Mouse (Mus musculus) embryo, embryonic 11.5 days (tissue): ENCODE results near the gene 4930503E14Rik.
"Not testable (repeated sequence)": the region's sequence is repeated elsewhere in the genome, so short reads cannot be mapped to it uniquely, and the experiment has no call there.

Source experiments
- DNase-seq: peaks from one replicate; pipeline ENCODE4 v3.0.0-alpha.2; 2012; ENCODE audit warnings: low read depth, low spot score

4930503E14Rik gene

DNA sequence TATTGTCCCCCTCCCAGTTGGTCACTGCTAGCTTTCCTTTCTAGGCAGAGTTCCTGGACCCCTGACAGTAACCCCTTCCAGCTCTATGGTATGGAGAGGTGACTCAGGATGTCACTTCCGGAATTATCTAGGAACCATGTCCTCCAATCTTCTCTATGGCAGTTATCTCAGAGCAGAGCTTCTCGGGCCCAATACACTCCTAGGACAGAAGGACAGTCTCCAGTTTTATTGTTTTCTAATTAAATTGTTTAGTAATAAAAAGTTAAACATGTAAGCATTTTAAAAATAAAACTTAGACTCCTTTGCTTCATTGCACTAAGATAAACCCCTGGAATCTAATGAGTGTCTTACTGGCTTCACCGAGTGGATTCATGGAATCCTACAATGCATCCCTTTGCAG lies at the start of gene 4930503E14Rik:
4930503E14Rik (minus strand) TSS at position 101 of the 400 bp plus-strand sequence.
- not testable (repeated sequence) for DNase-seq

DNA sequence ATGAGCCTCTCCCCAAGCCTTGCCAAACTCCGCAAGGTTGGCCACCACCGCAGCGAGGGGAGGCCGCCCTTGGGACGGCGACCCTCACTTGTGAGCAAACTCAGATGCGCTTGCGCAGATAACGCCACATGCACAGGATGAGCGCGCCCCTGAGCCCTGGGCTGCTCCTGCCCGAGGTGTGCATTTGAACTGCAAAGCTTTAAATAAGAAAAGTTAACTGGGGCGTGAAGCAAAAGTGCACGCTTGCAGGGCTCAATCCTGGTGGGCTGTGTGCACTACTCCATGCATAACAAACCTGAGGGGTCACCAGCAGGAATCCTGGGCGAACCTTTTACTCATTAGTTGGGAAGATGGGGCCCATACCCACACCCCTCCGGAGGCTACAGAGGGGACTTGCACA lies 35.0 kb upstream of the 4930503E14Rik start:
- DNase-seq: no peak

DNA sequence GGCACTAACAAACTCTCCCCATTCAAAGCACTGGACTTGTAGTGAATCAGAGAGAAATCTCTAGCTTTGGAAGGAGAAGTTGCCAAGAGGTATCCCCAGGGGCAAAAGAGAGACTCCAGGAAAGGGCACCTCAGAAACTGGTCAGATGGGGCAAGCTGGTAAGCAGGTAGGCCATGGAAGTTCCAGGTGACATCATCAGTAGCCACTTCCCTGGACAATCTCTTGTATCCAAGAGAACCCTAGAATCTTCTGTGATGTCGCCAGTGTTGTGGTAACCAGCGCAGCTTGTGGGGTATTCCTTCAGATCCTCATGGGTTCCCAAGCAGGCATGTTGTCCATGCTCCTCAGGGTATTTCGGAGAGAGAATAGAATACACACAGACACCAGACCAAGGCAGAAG lies 15.7 kb downstream of the 4930503E14Rik start, which contains the start of gene Gm8212:
Gm8212 (plus strand) TSS at position 301 of the 400 bp plus-strand sequence.
- not testable (repeated sequence) for DNase-seq

DNA sequence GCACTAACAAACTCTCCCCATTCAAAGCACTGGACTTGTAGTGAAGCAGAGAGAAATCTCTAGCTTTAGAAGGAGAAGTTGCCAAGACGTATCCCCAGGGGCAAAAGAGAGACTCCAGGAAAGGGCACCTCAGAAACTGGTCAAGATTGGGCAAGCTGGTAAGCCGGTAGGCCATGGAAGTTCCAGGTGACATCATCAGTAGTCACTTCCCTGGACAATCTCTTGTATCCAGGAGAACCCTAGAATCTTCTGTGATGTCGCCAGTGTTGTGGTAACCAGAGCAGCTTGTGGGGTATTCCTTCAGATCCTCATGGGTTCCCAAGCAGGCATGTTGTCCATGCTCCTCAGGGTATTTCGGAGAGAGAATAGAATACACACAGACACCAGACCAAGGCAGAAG lies 89.5 kb downstream of the 4930503E14Rik start, which contains the start of gene Gm3327:
Gm3327 (plus strand) TSS at position 301 of the 400 bp plus-strand sequence.
- DNase-seq: not testable (repeated sequence)
